Mouse (Mus musculus): ENCODE data around the gene Pycr2. TPM values are rescaled to one million over a fixed set of nuclear protein-coding genes. Genes with fewer than 3 reads are reported as not detected.
"Not testable (repeated sequence)": the region's sequence is repeated elsewhere in the genome, so short reads cannot be mapped to it uniquely, and the experiment has no call there.

Gene Pycr2
- polyA plus RNA-seq, 1 experiment from 2014 or later, result 42.1 TPM

DNA sequence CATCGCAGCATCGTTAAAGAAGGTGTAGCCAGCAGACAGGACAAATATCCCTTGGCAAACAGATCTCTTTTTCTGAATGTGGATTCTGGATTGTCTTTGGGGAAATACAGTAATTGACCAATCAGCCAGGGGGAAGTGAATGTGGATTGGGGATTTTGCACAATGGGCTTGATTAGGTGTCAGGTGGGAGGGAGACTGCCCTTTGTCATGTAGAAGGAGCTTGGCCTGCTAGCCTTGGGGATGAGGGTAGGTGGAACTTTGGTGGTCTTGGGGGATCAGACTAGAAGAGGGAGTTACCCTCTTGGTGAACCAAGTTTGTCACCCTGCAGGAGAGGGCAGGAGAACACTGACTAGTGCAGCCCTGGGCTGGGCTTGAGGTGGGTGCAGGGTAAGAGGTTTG, 20.6 kb downstream of the Pycr2 start:
- no peaks in the 10 kb centered on the region for H3K4me1 ChIP-seq (replicated peaks)
- no peak for ATAC-seq (replicated peaks; ENCODE audit: insufficient number of reproducible peaks, insufficient read depth, low FRiP score, low read depth)
- H3K27ac ChIP-seq, result no peak overlapping the region
- no peaks in the 10 kb centered on the region for H3K9me3 ChIP-seq (replicated peaks)
- H3K9ac ChIP-seq, result no peak overlapping the region
- WGBS, result 42% methylated on average over 2 of the region's 2 CpGs
- no peak overlapping the region for H3K4me3 ChIP-seq
- H3K36me3 ChIP-seq, result no peaks in the 10 kb centered on the region
- H3K4me2 ChIP-seq, result no peak overlapping the region
- no peaks in the 10 kb centered on the region for H3K27me3 ChIP-seq

DNA sequence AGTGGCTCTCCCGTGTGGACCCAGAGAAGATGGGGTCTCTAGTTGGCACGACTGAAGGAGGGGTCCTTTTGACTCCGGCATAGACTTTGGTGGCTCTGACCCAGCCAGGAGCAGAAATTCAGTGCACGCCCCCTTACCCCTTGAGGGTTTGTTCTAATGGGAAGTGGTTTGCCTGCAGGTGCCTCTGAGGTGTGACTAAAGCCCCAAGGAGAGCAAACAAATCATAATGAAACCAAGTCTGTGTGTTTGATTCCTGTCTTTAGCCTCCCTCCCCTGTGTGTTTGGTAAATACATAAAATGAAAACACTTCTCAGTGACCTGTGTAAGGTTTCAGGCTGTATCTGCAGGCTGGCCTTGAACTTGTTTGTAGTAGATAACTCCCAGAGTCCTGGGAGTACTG, 22.2 kb downstream of the Pycr2 start:
- no peak overlapping the region for H3K27ac ChIP-seq
- no peak overlapping the region for H3K9ac ChIP-seq
- whole genome bisulfite sequencing, result 68% methylated on average over 4 of the region's 4 CpGs
- H3K4me2 ChIP-seq, result no peak overlapping the region
- no peak overlapping the region for H3K4me3 ChIP-seq
- H3K4me1 ChIP-seq (replicated peaks), result no peaks in the 10 kb centered on the region
- H3K36me3 ChIP-seq, result no peaks in the 10 kb centered on the region
- H3K9me3 ChIP-seq (replicated peaks), result no peaks in the 10 kb centered on the region
- no peaks in the 10 kb centered on the region for H3K27me3 ChIP-seq
- no peak for ATAC-seq (replicated peaks; ENCODE audit: insufficient number of reproducible peaks, insufficient read depth, low FRiP score, low read depth)

DNA sequence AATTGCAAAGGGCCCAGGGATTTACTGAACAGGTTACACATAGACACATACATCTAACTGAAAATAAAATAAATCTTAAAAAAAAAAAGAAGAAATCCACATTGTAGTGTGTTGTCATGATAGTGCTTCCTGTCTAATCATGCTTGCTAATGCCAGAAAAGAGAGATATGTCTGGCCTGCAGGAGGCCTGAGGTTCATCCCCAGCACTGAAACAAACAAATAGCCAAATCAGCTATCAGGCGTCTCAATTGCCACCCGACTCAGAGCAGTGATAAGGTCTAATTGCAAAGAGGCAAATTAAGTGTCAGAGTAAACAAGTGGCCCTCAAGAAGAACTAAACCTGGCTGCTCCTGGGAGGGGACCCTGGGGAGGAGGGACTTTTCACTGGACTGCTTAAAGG, 25.5 kb downstream of the Pycr2 start:
- Histone ChIP-seq H3K27ac (no peak overlapping the region), H3K4me1 (replicated peaks) (no peaks in the 10 kb centered on the region), H3K9me3 (replicated peaks) (no peaks in the 10 kb centered on the region), H3K4me2 (no peak overlapping the region), H3K9ac (no peak overlapping the region), H3K27me3 (peaks cover 15% of the 10 kb centered on the region), H3K4me3 (no peak overlapping the region), H3K36me3 (no peaks in the 10 kb centered on the region)
- WGBS, result 39% methylated on average over 2 of the region's 2 CpGs
- no peak for ATAC-seq (replicated peaks; ENCODE audit: insufficient number of reproducible peaks, insufficient read depth, low FRiP score, low read depth)

DNA sequence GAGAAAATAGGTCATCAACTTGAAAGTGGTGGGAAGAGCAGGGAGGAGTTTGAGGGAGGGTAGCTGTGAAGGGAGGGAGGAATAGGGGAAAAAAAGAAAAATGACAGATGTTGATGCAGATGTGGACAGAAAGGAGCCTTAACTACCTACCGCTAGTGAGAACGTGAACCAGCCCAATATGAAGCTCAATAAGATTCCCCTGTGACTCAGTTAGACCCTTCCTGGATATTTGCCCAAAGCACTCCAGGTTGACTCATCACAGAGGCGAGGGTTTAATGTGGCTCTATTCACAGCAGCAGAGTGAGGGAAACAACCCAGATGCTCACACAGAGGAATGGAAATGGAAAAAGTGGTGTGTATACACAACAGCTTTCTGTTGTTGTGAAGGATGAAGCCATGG, 27.0 kb downstream of the Pycr2 start:
- Histone ChIP-seq H3K36me3 (no peaks in the 10 kb centered on the region), H3K9ac (no peak overlapping the region), H3K27me3 (peaks cover 30% of the 10 kb centered on the region), H3K4me1 (replicated peaks) (no peaks in the 10 kb centered on the region), H3K4me3 (no peak overlapping the region), H3K27ac (no peak overlapping the region), H3K9me3 (replicated peaks) (no peaks in the 10 kb centered on the region), H3K4me2 (no peak overlapping the region)
- WGBS, result 61% methylated on average over 3 of the region's 3 CpGs
- no peak for ATAC-seq (replicated peaks; ENCODE audit: insufficient number of reproducible peaks, insufficient read depth, low FRiP score, low read depth)

GRCm38 (mm10) chr1:180933659-180934058, 29.6 kb downstream of the Pycr2 start:
- Histone ChIP-seq H3K27me3 (peaks cover 40% of the 10 kb centered on the region), H3K27ac (no peak overlapping the region), H3K4me2 (no peak overlapping the region), H3K9ac (no peak overlapping the region), H3K36me3 (no peaks in the 10 kb centered on the region), H3K4me1 (replicated peaks) (peaks cover 4% of the 10 kb centered on the region), H3K9me3 (replicated peaks) (no peaks in the 10 kb centered on the region), H3K4me3 (no peak overlapping the region)
- no peak for ATAC-seq (replicated peaks; ENCODE audit: insufficient number of reproducible peaks, insufficient read depth, low FRiP score, low read depth)
- 37% methylated on average over 6 of the region's 6 CpGs for WGBS

- Histone ChIP-seq H3K27ac (no peak within 1 kb of the TSS), H3K4me1 (replicated peaks) (peaks cover 4% of the 10 kb centered on the region), H3K9ac (no peak within 1 kb of the TSS), H3K27me3 (peaks cover 40% of the 10 kb centered on the region), H3K4me2 (no peak within 1 kb of the TSS), H3K36me3 (no peaks in the 10 kb centered on the region), H3K9me3 (replicated peaks) (no peaks in the 10 kb centered on the region), H3K4me3 (no peak within 1 kb of the TSS)
- no peak for ATAC-seq (replicated peaks; ENCODE audit: insufficient number of reproducible peaks, insufficient read depth, low FRiP score, low read depth)
- WGBS, result 25% methylated on average over 21 of the region's 21 CpGs
Observed at GRCm38 (mm10) chr1:180934467-180935419, 30.6 kb downstream of the Pycr2 start, which contains the start of gene Lefty1. Gene Lefty1 (plus strand): TSS chr1:180935022.

- H3K27ac ChIP-seq; H3K36me3 ChIP-seq; H3K9me3 ChIP-seq (replicated peaks): not testable (repeated sequence)
- peak; percentile 82 for ATAC-seq (replicated peaks; ENCODE audit: insufficient number of reproducible peaks, insufficient read depth, low FRiP score, low read depth)
- Histone ChIP-seq H3K4me1 (replicated peaks) (peaks cover 14% of the 10 kb centered on the region), H3K4me3 (peak overlapping the region; percentile 41), H3K4me2 (peak overlapping the region; percentile 67), H3K27me3 (peaks cover 40% of the 10 kb centered on the region), H3K9ac (peak overlapping the region; percentile 33)
- WGBS, result 5% methylated on average over 35 of the region's 41 CpGs
Observed at GRCm38 (mm10) chr1:180936610-180937398, 32.7 kb downstream of the Pycr2 start.

- H3K9me3 ChIP-seq (replicated peaks); H3K36me3 ChIP-seq; H3K4me2 ChIP-seq; H3K9ac ChIP-seq; ATAC-seq (replicated peaks; ENCODE audit: insufficient number of reproducible peaks, insufficient read depth, low FRiP score, low read depth); H3K4me3 ChIP-seq; H3K27ac ChIP-seq: not testable (repeated sequence)
- peaks cover 18% of the 10 kb centered on the region for H3K4me1 ChIP-seq (replicated peaks)
- 64% methylated on average over 13 of the region's 13 CpGs for WGBS
- peaks cover 40% of the 10 kb centered on the region for H3K27me3 ChIP-seq
Observed at GRCm38 (mm10) chr1:180937631-180938030, 33.5 kb downstream of the Pycr2 start.

DNA sequence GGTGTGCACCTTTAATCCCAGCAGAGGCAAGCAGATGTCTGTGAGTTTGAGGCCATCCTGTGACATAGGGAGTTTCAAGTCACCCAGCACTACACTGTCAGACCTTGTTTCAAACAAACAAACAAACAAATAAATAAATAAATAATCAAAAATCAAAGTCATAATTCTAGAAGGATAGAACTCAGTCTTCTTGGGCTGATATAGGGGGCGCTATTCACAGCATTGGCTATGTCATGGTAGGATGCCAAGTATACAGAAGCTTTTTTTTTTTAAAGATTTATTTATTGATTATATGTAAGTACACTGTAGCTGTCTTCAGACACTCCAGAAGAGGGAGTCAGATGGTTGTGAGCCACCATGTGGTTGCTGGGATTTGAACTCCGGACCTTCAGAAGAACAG, 34.7 kb downstream of the Pycr2 start:
- not testable (repeated sequence) for H3K4me3 ChIP-seq; H3K36me3 ChIP-seq; H3K9me3 ChIP-seq (replicated peaks); H3K9ac ChIP-seq; H3K27ac ChIP-seq; H3K4me2 ChIP-seq; ATAC-seq (replicated peaks; ENCODE audit: insufficient number of reproducible peaks, insufficient read depth, low FRiP score, low read depth)
- Histone ChIP-seq H3K4me1 (replicated peaks) (peaks cover 28% of the 10 kb centered on the region), H3K27me3 (peaks cover 30% of the 10 kb centered on the region)
- WGBS, result 74% methylated on average over 2 of the region's 2 CpGs

DNA sequence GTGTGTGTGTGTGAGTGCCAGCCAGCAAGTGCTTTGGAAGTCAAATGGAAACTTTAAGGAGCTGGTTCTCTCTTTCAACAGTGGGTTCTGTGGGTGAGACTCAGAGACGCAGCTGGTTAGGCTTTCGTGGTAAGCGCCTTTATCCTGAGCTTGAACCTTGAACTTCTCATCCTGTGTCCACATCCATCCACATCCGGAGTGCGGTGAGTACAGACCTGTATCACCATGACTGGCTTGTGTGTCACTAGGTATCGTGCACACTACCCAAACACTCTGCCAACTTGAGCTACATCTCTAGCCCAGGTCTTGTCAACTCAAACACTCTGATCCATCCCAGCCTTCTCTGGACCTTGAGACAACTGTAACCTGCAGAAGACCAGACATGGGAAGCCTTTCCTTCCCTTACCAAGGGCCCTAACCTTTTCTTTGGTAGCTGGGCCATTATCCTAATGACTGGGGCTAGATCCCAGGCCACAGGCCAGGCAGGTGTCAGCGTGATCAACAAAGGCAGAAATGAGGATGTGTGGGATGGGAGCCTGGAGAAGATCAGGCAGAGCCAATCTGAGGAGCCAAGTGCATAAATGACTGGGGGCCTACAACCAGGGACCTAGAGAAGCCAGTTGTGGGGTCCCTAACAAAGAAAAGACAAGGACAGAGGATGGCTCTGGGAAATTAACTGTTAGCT, 36.8 kb downstream of the Pycr2 start:
- peak overlapping the region; percentile 95 for H3K4me2 ChIP-seq
- WGBS, result 93% methylated on average over 7 of the region's 7 CpGs
- ATAC-seq (replicated peaks; ENCODE audit: insufficient number of reproducible peaks, insufficient read depth, low FRiP score, low read depth), result no peak
- H3K36me3 ChIP-seq, result no peaks in the 10 kb centered on the region
- peaks cover 11% of the 10 kb centered on the region for H3K27me3 ChIP-seq
- peak overlapping the region; percentile 85 for H3K4me3 ChIP-seq
- H3K27ac ChIP-seq, result peak overlapping the region; percentile 89
- H3K9ac ChIP-seq, result peak overlapping the region; percentile 78; the same call in 1 of the 2 replicates
- no peaks in the 10 kb centered on the region for H3K9me3 ChIP-seq (replicated peaks)
- H3K4me1 ChIP-seq (replicated peaks), result peaks cover 46% of the 10 kb centered on the region

DNA sequence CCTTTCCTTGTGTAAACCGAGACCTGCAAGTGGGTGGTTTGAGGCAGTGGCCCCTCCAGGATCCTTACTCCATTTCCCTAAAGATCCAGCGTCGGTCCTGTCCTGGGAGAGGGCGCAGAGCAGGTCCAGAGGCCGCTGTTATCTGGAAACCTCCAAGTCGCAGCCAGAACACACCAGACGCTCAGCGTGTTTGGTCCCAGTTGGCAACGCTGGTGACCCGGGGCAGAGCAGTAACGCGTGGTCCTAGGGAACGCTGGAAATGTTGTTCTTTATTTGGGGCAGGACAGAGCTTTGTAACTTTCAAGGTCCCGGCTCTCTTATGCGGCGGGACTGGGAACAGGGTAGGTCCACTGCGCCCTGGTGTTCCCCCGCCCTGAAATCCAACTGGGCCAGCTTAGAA, 37.6 kb downstream of the Pycr2 start:
- peaks cover 51% of the 10 kb centered on the region for H3K4me1 ChIP-seq (replicated peaks)
- H3K9me3 ChIP-seq (replicated peaks), result no peaks in the 10 kb centered on the region
- ATAC-seq (replicated peaks; ENCODE audit: insufficient number of reproducible peaks, insufficient read depth, low FRiP score, low read depth), result no peak; the same call in 1 of the 2 replicates
- peaks cover 9% of the 10 kb centered on the region; the same call in 1 of the 2 replicates for H3K27me3 ChIP-seq
- peak overlapping the region; percentile 78 for H3K9ac ChIP-seq
- WGBS, result 3% methylated on average over 18 of the region's 18 CpGs
- H3K36me3 ChIP-seq, result no peaks in the 10 kb centered on the region
- peak overlapping the region; percentile 95 for H3K4me2 ChIP-seq
- peak overlapping the region; percentile 89 for H3K27ac ChIP-seq
- H3K4me3 ChIP-seq, result peak overlapping the region; percentile 85

Measured in heart, embryonic 15.5 days (tissue).